Mouse (Mus musculus) kidney, postnatal 4 days (tissue): Measurements from ENCODE around the gene Tceal1.

Experiments
- DNase-seq, 2 experiments: peaks; one replicate each; pipeline ENCODE4 v3.0.0; 2021; ENCODE audit warnings: mixed read lengths in 2 of 2

Gene Tceal1

DNA sequence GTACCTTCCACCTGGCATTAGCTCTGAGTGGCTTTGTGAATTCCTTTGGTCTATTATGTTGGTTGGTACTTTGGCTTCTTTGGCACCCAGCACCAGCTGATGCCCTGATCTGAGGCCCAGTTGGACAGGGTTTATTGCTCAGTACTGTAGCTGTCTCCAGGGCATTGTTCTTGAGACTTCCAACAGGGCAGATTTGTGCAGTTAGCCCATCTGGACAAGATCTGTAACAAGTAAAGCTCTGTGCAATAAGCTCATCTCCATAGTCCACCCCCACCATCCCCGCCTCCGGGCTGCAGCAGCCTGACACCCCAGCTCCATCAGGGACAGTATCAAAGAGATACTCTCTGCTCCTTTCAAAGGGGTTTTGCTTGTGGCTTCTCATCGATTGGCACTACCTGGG, 47.7 kb downstream of the Tceal1 start:
- DNase-seq = no peak
